Mouse (Mus musculus): Measurements from ENCODE around the gene Fam53b. TPM values are rescaled to one million over a fixed set of nuclear protein-coding genes. Genes with fewer than 3 reads are reported as not detected.
A peak's percentile ranks its signal among the peaks of the same experiment; 100 is the strongest.
"Not testable (repeated sequence)": the region's sequence is repeated elsewhere in the genome, so short reads cannot be mapped to it uniquely, and the experiment has no call there.

Fam53b gene
- total RNA-seq, 4 experiments from 2014 or later, result 17.4 to 31.8 (median 21.1) TPM

- DNase-seq (ENCODE audit: low spot score in 2 of 2), result no peak
These were observed 129.8 kb downstream of the Fam53b start for GRCm38 (mm10) chr7:132683923-132684322.

- no peak for DNase-seq (ENCODE audit: low spot score in 2 of 2)
These were observed 130.8 kb downstream of the Fam53b start for GRCm38 (mm10) chr7:132682901-132683300.

- no peak for DNase-seq (ENCODE audit: low spot score in 2 of 2)
These were observed 131.3 kb downstream of the Fam53b start for GRCm38 (mm10) chr7:132682336-132682735.

- no peak for DNase-seq (ENCODE audit: low spot score in 2 of 2)
These were observed 131.9 kb downstream of the Fam53b start for GRCm38 (mm10) chr7:132681831-132682230.

- no peak for DNase-seq (ENCODE audit: low spot score in 2 of 2)
These were observed 132.4 kb downstream of the Fam53b start for GRCm38 (mm10) chr7:132681296-132681695.

- no peak for DNase-seq (ENCODE audit: low spot score in 2 of 2)
These were observed 134.1 kb downstream of the Fam53b start for GRCm38 (mm10) chr7:132679549-132679948.

- no peak for DNase-seq (ENCODE audit: low spot score in 2 of 2)
These were observed 134.6 kb downstream of the Fam53b start for GRCm38 (mm10) chr7:132679117-132679516.

GRCm38 (mm10) chr7:132675922-132676321, 137.8 kb downstream of the Fam53b start:
- DNase-seq (ENCODE audit: low spot score in 2 of 2), result no peak

- DNase-seq (ENCODE audit: low spot score in 2 of 2), result peak; percentile 84 to 90
These were observed 139.5 kb downstream of the Fam53b start for GRCm38 (mm10) chr7:132673931-132674755.

- DNase-seq (ENCODE audit: low spot score in 2 of 2), result peak; percentile 61 to 73
These were observed 141.2 kb downstream of the Fam53b start for GRCm38 (mm10) chr7:132672481-132672959.

GRCm38 (mm10) chr7:132670863-132671165, 142.9 kb downstream of the Fam53b start:
- DNase-seq (ENCODE audit: low spot score in 2 of 2), result peak; percentile 59 to 78

GRCm38 (mm10) chr7:132669999-132670862, 143.5 kb downstream of the Fam53b start:
- DNase-seq (ENCODE audit: low spot score in 2 of 2), result no peak

GRCm38 (mm10) chr7:132668604-132669003, 145.1 kb downstream of the Fam53b start:
- DNase-seq (ENCODE audit: low spot score in 2 of 2), result no peak

- no peak for DNase-seq (ENCODE audit: low spot score in 2 of 2)
These were observed 147.2 kb downstream of the Fam53b start for GRCm38 (mm10) chr7:132666516-132666915.

GRCm38 (mm10) chr7:132665664-132666382, 147.9 kb downstream of the Fam53b start:
- DNase-seq (ENCODE audit: low spot score in 2 of 2), result no peak

GRCm38 (mm10) chr7:132664815-132665214, 148.9 kb downstream of the Fam53b start:
- DNase-seq (ENCODE audit: low spot score in 2 of 2), result no peak

- not testable (repeated sequence) for DNase-seq (ENCODE audit: low spot score in 2 of 2)
These were observed 150.9 kb downstream of the Fam53b start for GRCm38 (mm10) chr7:132662831-132663230.

All from gastrocnemius, adult 8-10 months (tissue).